Mouse (Mus musculus): ENCODE data around the gene Tnrc6c. TPM values are rescaled to one million over a fixed set of nuclear protein-coding genes. Genes with fewer than 3 reads are reported as not detected.
"Not testable (repeated sequence)": the region's sequence is repeated elsewhere in the genome, so short reads cannot be mapped to it uniquely, and the experiment has no call there.

Gene Tnrc6c
- total and polyA plus RNA-seq, 2 experiments from 2014 or later = 26.5 to 79.8 TPM

DNA sequence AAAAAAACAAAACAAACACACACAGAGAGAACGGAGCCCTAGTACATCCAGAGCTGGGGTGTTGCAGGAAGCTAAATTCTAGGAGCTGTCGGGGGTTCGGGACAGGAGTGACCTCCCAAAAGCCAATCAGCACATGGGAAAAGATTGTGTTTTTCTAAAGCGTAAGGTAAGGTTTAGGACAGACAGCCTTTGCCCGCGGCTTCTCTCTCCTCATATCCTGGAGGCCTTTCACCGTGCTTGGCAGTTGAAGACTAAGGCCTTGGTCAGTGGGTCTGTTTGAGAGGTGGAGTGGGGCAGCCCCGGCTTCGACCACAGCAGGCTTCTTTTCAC lies 128.6 kb downstream of the Tnrc6c start:
- TF ChIP-seq CTCF (IDR thresholded peaks at IDR 0.05) = no peak
- DNase-seq (ENCODE audit: low spot score) (no peak), ATAC-seq (ENCODE audit: low FRiP score) (no peak)
- H3K9me3 ChIP-seq (ENCODE audit: low read length) = no peaks in the 10 kb centered on the region
- H3K36me3 ChIP-seq (ENCODE audit: insufficient read depth, low read length) = no peaks in the 10 kb centered on the region
- H3K4me2 ChIP-seq (ENCODE audit: low read depth, low read length, poor library complexity, severe bottlenecking) = peak overlapping the region; percentile 54
- H3K9ac ChIP-seq (replicated peaks; ENCODE audit: low read length, poor library complexity, severe bottlenecking) = 0 out of 2 replicates have a peak overlapping the region, but pooled peaks have one; percentile 33
- no peak overlapping the region for H3K27ac ChIP-seq (ENCODE audit: low read depth, low read length)
- H3K27me3 ChIP-seq (ENCODE audit: insufficient read depth, low read length) = peaks cover 28% of the 10 kb centered on the region
- 58% methylated on average over 9 of the region's 9 CpGs for WGBS
- no peaks in the 10 kb centered on the region; the same call in 1 of the 2 replicates for H3K4me1 ChIP-seq (ENCODE audit: insufficient read depth, low read length)
- peak overlapping the region; percentile 23 for H3K4me3 ChIP-seq (ENCODE audit: low read depth, low read length)

DNA sequence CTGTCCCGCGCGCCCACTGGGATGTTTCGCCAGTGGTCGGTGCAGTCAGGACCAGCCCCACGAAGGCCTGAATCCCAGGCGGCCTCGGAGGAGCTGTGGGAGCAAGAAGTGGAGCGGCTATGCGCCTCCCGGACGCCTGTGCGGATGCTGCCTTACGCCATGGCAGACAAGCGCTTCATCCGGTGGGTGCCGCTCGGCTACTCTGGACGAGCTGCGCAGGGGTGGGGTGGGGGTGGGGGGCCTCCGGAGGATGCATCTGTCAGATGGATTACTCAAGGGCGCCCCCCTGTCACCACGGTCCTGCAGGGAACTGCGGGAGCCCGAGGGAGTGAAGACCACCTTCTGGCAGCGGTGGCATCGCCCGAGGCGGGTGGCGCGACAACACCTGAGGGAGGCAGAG lies 129.0 kb downstream of the Tnrc6c start:
- peak; percentile 64 for TF ChIP-seq CTCF (IDR thresholded peaks at IDR 0.05)

DNA sequence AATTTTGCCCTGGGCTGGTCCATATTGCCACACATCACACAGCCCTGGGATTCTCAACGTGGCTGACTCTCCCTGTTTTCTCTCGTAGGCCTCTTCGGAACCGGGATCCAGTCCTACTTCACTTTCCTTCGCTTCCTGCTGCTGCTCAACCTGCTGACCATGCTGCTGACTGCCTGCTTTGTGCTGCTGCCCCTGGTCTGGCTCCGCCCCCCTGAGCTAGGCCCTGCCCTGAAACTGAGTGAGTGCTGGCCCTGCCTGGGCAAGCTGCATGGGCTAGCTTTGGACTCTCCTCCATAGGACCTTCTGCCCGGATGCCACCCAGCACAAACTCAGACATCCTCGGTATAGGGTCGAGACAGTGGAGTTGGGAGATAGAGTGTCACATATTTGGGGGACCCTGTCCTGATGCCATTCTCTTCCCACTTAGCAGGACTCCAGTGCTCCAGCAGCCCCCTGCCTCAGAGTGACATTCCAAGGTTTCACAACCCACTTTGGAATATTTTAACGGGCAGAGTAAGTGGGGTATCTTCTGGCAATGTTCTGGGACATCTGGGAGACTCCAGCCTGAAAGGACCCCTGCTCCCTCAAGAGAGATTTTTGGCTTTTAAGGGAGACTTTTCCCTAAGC lies 129.7 kb downstream of the Tnrc6c start:
- H3K36me3 ChIP-seq (ENCODE audit: insufficient read depth, low read length) = no peaks in the 10 kb centered on the region
- DNase-seq (ENCODE audit: low spot score) (no peak), ATAC-seq (ENCODE audit: low FRiP score) (no peak)
- no peak overlapping the region for H3K27ac ChIP-seq (ENCODE audit: low read depth, low read length)
- peak overlapping the region; percentile 54 for H3K4me2 ChIP-seq (ENCODE audit: low read depth, low read length, poor library complexity, severe bottlenecking)
- H3K9me3 ChIP-seq (ENCODE audit: low read length) = no peaks in the 10 kb centered on the region
- peaks cover 28% of the 10 kb centered on the region for H3K27me3 ChIP-seq (ENCODE audit: insufficient read depth, low read length)
- peak overlapping the region; percentile 23; the same call in 1 of the 2 replicates for H3K4me3 ChIP-seq (ENCODE audit: low read depth, low read length)
- WGBS = 42% methylated on average over 10 of the region's 10 CpGs
- TF ChIP-seq CTCF (IDR thresholded peaks at IDR 0.05) = no peak
- H3K9ac ChIP-seq (replicated peaks; ENCODE audit: low read length, poor library complexity, severe bottlenecking) = no peak overlapping the region; the same call in 1 of the 2 replicates
- no peaks in the 10 kb centered on the region; the same call in 1 of the 2 replicates for H3K4me1 ChIP-seq (ENCODE audit: insufficient read depth, low read length)

More for the DNA sequence above, 129.0 kb downstream of the Tnrc6c start:
- peak overlapping the region; percentile 33; the same call in 1 of the 2 replicates for H3K9ac ChIP-seq (replicated peaks; ENCODE audit: low read length, poor library complexity, severe bottlenecking)
- no peaks in the 10 kb centered on the region; the same call in 1 of the 2 replicates for H3K4me1 ChIP-seq (ENCODE audit: insufficient read depth, low read length)
- H3K27me3 ChIP-seq (ENCODE audit: insufficient read depth, low read length) = peaks cover 28% of the 10 kb centered on the region
- H3K36me3 ChIP-seq (ENCODE audit: insufficient read depth, low read length) = no peaks in the 10 kb centered on the region
- ATAC-seq (ENCODE audit: low FRiP score) (peak; percentile 31; the same call in 1 of the 2 replicates), DNase-seq (ENCODE audit: low spot score) (peak; percentile 67)
- H3K4me3 ChIP-seq (ENCODE audit: low read depth, low read length) = peak overlapping the region; percentile 23
- H3K4me2 ChIP-seq (ENCODE audit: low read depth, low read length, poor library complexity, severe bottlenecking) = peak overlapping the region; percentile 54
- H3K27ac ChIP-seq (ENCODE audit: low read depth, low read length) = no peak overlapping the region
- no peaks in the 10 kb centered on the region for H3K9me3 ChIP-seq (ENCODE audit: low read length)
- 5% methylated on average over 31 of the region's 31 CpGs for WGBS

DNA sequence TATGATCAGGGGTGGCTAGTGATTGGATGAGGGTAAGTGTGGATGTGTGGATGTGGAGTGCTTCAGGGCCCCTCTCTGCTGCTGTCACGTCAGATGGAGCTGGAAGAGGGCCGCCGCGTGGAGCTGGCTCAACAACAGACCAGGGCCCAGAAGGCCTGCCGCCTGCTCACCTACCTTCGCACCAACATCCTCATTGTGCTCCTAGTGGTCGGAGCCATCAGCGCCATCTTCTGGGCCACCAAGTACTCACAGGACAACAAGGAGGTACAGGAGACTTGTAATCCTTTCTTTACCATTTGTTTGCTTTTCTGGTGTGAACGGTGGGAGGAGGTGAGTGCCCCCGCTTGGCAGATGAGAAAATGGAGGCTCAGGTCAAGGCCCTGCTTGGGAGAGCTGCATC lies 132.2 kb downstream of the Tnrc6c start:
- DNase-seq (ENCODE audit: low spot score) = peak; percentile 63
- TF ChIP-seq CTCF (IDR thresholded peaks at IDR 0.05) = peak; percentile 70
- no peaks in the 10 kb centered on the region for H3K36me3 ChIP-seq (ENCODE audit: insufficient read depth, low read length)
- no peak overlapping the region for H3K27ac ChIP-seq (ENCODE audit: low read depth, low read length)
- no peak for ATAC-seq (ENCODE audit: low FRiP score)
- H3K9me3 ChIP-seq (ENCODE audit: low read length) = no peaks in the 10 kb centered on the region
- WGBS = 10% methylated on average over 10 of the region's 10 CpGs
- no peak overlapping the region for H3K9ac ChIP-seq (replicated peaks; ENCODE audit: low read length, poor library complexity, severe bottlenecking)
- H3K4me1 ChIP-seq (ENCODE audit: insufficient read depth, low read length) = no peaks in the 10 kb centered on the region; the same call in 1 of the 2 replicates
- no peak overlapping the region for H3K4me3 ChIP-seq (ENCODE audit: low read depth, low read length)
- H3K27me3 ChIP-seq (ENCODE audit: insufficient read depth, low read length) = peaks cover 14% of the 10 kb centered on the region
- no peak overlapping the region for H3K4me2 ChIP-seq (ENCODE audit: low read depth, low read length, poor library complexity, severe bottlenecking)

DNA sequence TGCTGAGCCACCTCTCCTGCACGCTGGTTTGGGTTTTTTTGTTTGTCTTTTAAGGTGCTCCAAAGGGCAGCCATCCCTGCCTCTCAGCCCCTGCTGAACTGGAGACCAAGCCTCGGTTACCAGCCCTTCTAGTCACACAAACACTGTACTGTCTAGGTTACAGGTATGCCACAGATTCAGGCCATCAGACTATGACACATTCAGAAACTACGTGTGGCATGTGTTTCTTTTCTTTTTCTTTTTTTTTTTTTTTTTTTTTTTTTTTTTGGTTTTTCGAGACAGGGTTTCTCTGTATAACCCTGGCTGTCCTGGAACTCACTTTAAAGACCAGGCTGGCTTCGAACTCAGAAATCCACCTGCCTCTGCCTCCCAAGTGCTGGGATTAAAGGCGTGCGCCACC lies 134.4 kb downstream of the Tnrc6c start:
- not testable (repeated sequence) for H3K4me3 ChIP-seq (ENCODE audit: low read depth, low read length); H3K4me1 ChIP-seq (ENCODE audit: insufficient read depth, low read length); H3K27ac ChIP-seq (ENCODE audit: low read depth, low read length); ATAC-seq (ENCODE audit: low FRiP score); H3K36me3 ChIP-seq (ENCODE audit: insufficient read depth, low read length); H3K9ac ChIP-seq (replicated peaks; ENCODE audit: low read length, poor library complexity, severe bottlenecking); H3K9me3 ChIP-seq (ENCODE audit: low read length); DNase-seq (ENCODE audit: low spot score); H3K4me2 ChIP-seq (ENCODE audit: low read depth, low read length, poor library complexity, severe bottlenecking); H3K27me3 ChIP-seq (ENCODE audit: insufficient read depth, low read length)
- WGBS = 81% methylated on average over 7 of the region's 7 CpGs

DNA sequence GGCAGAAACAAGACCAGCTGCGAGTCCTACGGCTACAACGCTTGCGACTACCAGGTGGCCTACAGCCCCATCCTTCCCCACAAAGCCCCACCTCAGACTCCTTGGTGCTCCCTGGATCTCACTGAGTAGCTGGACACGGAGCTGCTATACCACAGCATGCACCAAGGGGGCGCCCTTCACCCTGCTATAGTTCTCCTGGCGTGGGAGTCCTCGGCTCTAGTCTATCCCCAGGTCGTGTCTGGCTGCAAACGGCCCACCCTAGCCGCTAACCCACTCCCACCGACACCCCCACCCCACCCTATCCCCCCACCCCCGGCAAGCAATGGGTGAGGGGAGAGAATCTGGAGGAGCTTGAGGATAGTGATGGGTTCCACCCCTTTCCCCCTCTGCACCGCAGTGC lies 136.2 kb downstream of the Tnrc6c start:
- peak; percentile 73 for TF ChIP-seq CTCF (IDR thresholded peaks at IDR 0.05)
- WGBS = 6% methylated on average over 14 of the region's 14 CpGs
- H3K4me3 ChIP-seq (ENCODE audit: low read depth, low read length) = no peak overlapping the region
- H3K9me3 ChIP-seq (ENCODE audit: low read length) = no peaks in the 10 kb centered on the region
- H3K4me1 ChIP-seq (ENCODE audit: insufficient read depth, low read length) = no peaks in the 10 kb centered on the region
- DNase-seq (ENCODE audit: low spot score) = peak; percentile 50
- H3K9ac ChIP-seq (replicated peaks; ENCODE audit: low read length, poor library complexity, severe bottlenecking) = no peak overlapping the region
- H3K27ac ChIP-seq (ENCODE audit: low read depth, low read length) = no peak overlapping the region
- no peaks in the 10 kb centered on the region for H3K27me3 ChIP-seq (ENCODE audit: insufficient read depth, low read length)
- ATAC-seq (ENCODE audit: low FRiP score) = no peak
- no peaks in the 10 kb centered on the region for H3K36me3 ChIP-seq (ENCODE audit: insufficient read depth, low read length)
- H3K4me2 ChIP-seq (ENCODE audit: low read depth, low read length, poor library complexity, severe bottlenecking) = no peak overlapping the region

All from midbrain, postnatal 0 days (tissue).